Mouse (Mus musculus) Patski (cell line): Measurements from ENCODE around the gene Clic1. TPM values are rescaled to one million over a fixed set of nuclear protein-coding genes. Genes with fewer than 3 reads are reported as not detected.
A peak's percentile ranks its signal among the peaks of the same experiment; 100 is the strongest.

Source experiments
- ATAC-seq: fragments of 100-300 bp; one replicate; pipeline ENCODE4 v1.8.0; 2021
- CTCF ChIA-PET: fragments of 350-600 bp; sonication (Branson Sonifier 250); formaldehyde crosslinking; loops from one replicate; lab custom pipeline; 2022; ENCODE audit warnings: inconsistent platforms; lab: Charles Lee
- POLR2A ChIA-PET: fragments of 350-600 bp; sonication (Branson Sonifier 250); formaldehyde crosslinking; loops from one replicate; lab custom pipeline; 2022; ENCODE audit warnings: antibody characterized with exemption, inconsistent platforms; lab: Charles Lee
- DNase-seq: peaks from one replicate; pipeline ENCODE4 v3.0.0-alpha.2; 2011; ENCODE audit warnings: low read depth, low spot score
- H3K27me3 ChIP-seq: fragments of 371-371 bp; one replicate; pipeline ENCODE4 v1.5.1; 2021
- CTCF ChIP-seq: fragments of 100-300 bp; IDR thresholded peaks from one replicate; pipeline ENCODE4 v1.5.1; 2021
- in situ Hi-C: fragments of 300-500 bp; cut with MboI; formaldehyde crosslinking; loops from 3 replicates; pipeline ENCODE4 v1.11.1; 2018; ENCODE audit warnings: low pct_unique_long_range_greater_than_20kb, mixed read lengths
- polyA plus RNA-seq: library from polyadenylated mRNA; unstranded; gene quantifications from one replicate; pipeline ENCODE4 v1.2.3, GENCODE M21; 2021

The Clic1 gene
- polyA plus RNA-seq, 1 experiment from 2014 or later = 671 TPM

DNA sequence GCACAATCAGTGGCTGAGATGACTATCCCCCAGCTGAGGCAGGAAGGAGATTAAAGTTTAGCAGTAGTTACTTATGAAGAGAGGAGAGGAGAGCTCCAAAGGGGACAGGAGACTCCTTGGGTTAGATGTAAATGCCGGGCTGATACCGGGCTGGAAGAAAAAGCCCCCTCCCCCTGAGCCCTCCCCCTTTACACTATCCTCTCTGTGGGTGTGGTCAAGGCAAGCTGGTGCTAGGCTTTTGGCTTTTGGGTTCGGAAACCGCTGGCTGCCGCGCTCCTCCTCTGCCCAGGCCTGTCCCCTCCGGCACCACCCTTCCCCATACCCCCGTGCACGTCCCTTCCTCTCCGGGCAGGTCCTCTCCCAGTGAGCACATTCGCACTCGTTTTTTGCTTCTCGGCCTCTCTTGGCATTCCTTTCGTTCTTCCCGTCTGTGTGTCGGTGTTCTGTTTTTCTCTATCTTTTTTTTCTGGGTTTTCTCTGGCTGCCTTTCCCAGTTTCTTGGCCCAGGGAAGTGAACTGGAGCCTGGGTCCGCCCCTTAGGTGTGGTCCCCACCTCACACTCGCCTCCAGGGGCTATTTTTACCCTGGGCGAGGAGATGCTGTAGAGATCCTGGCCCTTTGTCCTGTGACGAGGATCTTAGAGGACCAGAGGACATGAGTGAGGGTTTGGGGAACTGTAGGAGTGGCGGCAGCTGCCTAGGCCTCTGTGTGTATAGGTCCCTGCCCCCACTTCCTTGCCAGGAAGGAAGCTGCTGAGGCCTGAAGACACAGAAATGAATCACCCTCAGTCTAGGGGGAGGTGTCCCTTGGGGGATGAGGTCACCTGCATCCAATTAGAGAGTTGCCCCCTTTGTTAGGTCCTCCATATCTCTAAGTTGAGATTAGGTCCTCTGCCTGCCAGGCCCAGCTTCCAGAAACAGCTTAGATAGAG lies 1.7 kb downstream of the Clic1 start:
- CTCF ChIA-PET = interaction anchor here (0.6 to 1.1 kb wide), 3 partner anchors 9 to 30 kb away, joined by 3 to 4 read pairs (median 3); no protein-coding TSS in a partner anchor
- H3K27me3 ChIP-seq = no peaks in the 10 kb centered on the region
- peak; percentile 48 for ATAC-seq
- POLR2A ChIA-PET = interaction anchor here (0.7 to 1.8 kb wide), 7 partner anchors 8 to 94 kb away, joined by 3 to 9 read pairs (median 3); no protein-coding TSS in a partner anchor
- in situ Hi-C loops = no loop called here
- TF ChIP-seq CTCF = no peak
- no peak for DNase-seq

DNA sequence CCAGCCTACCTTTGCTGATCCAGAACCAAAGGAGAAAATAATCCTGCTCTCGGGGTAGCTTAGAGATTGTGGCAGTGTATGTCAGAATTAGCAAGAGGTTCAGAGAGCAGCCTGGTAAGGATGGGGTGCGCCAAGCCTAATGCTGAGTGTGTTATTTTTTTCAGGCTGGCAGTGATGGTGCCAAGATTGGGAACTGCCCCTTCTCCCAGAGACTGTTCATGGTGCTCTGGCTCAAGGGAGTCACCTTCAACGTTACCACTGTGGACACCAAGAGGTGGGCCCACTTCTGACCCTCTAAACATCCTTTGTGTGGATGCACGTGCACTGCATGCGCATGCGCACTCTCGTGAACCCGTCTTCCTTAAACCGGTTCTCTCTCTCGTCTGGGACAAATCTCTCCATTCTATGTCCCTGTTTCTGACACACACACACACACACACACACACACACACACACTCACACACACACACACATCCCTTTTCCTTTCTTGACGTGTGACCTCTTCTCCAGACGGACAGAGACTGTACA lies 2.6 kb downstream of the Clic1 start:
- TF ChIP-seq CTCF = no peak
- ChIA-PET CTCF (interaction anchor here (0.9 kb wide), 1 partner anchor 31 kb away, joined by 4 read pairs; no protein-coding TSS in a partner anchor), POLR2A (interaction anchor here (0.8 to 1.8 kb wide), 5 partner anchors 8 to 59 kb away, joined by 3 to 9 read pairs (median 4); no protein-coding TSS in a partner anchor)
- in situ Hi-C loops = no loop called here
- ATAC-seq (no peak), DNase-seq (no peak)
- H3K27me3 ChIP-seq = no peaks in the 10 kb centered on the region

DNA sequence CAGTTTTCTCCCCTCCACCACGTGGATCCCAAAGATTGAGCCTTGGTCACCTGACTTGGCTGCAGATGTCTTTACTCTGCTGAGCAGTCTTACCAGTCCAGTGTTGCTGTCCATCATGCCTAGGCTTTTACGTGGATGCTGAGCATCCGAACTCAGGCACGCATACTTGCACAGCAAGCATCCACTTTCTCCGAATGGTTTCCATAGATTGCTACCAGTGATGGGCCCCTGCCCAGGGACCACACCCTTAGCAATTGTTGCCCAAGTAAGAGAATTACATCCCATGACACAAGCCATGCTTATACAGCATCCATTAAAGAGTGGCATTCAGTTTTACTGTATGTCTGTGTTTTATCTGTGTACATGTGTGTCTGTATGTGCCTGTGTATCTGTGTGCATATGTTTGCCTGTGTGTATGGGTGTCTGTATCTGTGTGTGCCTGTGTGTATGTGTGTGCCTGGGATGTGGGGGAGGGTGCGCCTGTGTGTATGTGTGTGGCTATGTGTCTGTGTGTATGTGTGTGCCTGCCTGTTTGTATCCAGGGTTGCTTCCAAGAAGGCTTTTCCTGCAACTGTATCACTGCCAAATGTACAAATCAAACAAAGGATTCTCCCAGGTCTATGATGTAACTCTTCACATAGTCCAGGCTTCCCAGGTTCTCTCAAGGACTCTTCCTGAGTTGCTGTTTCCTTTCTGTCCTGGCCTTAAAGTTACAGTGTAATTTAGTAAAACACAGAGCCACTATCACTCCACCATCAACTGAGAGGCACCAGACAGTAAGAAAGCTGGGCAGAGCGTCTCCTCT lies 6.1 kb downstream of the Clic1 start:
- in situ Hi-C loops = no loop called here
- ChIA-PET POLR2A (no interaction called here), CTCF (interaction anchor here (0.9 kb wide), 1 partner anchor 32 kb away, joined by 3 read pairs; no protein-coding TSS in a partner anchor)

DNA sequence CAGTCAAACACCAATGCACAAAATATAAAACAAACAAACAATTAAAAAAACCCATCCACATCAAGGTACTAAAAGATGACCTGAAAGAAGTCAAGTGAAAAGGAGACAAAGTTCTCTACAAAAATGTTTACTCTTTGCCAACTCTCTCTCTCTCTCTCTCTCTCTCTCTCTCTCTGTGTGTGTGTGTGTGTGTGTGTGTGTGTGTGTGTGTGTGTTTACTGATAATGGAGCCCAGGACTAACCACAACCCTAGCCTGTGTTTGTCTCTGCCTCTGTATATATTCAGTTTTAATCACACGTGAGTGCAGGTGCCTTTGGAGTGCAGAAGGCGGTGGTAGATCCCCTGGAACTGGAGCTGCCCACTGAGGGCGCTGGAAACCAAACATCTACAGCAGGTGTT lies 7.3 kb downstream of the Clic1 start:
- POLR2A ChIA-PET = interaction anchor here (0.9 kb wide), 1 partner anchor 27 kb away, joined by 4 read pairs; no protein-coding TSS in a partner anchor
- TF ChIP-seq CTCF = no peak
- DNase-seq = no peak
- ATAC-seq = no peak
- CTCF ChIA-PET = no interaction called here
- H3K27me3 ChIP-seq = no peaks in the 10 kb centered on the region
- in situ Hi-C loops = no loop called here

More for the DNA sequence above, 6.1 kb downstream of the Clic1 start:
- no peak for TF ChIP-seq CTCF
- DNase-seq = no peak
- ATAC-seq = no peak
- H3K27me3 ChIP-seq = no peaks in the 10 kb centered on the region

DNA sequence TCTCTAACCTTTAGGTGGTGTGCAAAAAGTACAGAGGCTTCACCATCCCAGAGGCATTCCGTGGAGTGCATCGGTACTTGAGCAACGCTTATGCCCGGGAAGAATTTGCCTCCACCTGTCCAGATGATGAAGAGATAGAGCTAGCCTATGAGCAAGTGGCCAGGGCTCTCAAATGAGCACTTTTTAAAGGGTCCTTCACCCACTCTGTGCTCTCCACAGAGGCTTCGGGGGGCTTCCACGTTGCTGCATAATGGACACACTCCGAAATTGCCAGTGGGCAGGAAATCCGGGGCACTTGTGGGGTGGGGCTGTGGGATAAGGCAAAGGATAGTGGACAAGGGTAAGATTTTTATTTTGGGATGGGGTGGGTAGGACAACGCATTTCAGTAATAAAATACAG lies 8.6 kb downstream of the Clic1 start:
- TF ChIP-seq CTCF = no peak
- no peak for ATAC-seq
- POLR2A ChIA-PET = interaction anchor here (0.7 to 1.8 kb wide), 5 partner anchors 9 to 48 kb away, joined by 4 to 9 read pairs (median 4); partner anchors contain the start of gene Clic1
- in situ Hi-C loops = no loop called here
- no peak for DNase-seq
- no peaks in the 10 kb centered on the region for H3K27me3 ChIP-seq
- CTCF ChIA-PET = interaction anchor here (1.1 kb wide), 1 partner anchor 17 kb away, joined by 3 read pairs; no protein-coding TSS in a partner anchor

DNA sequence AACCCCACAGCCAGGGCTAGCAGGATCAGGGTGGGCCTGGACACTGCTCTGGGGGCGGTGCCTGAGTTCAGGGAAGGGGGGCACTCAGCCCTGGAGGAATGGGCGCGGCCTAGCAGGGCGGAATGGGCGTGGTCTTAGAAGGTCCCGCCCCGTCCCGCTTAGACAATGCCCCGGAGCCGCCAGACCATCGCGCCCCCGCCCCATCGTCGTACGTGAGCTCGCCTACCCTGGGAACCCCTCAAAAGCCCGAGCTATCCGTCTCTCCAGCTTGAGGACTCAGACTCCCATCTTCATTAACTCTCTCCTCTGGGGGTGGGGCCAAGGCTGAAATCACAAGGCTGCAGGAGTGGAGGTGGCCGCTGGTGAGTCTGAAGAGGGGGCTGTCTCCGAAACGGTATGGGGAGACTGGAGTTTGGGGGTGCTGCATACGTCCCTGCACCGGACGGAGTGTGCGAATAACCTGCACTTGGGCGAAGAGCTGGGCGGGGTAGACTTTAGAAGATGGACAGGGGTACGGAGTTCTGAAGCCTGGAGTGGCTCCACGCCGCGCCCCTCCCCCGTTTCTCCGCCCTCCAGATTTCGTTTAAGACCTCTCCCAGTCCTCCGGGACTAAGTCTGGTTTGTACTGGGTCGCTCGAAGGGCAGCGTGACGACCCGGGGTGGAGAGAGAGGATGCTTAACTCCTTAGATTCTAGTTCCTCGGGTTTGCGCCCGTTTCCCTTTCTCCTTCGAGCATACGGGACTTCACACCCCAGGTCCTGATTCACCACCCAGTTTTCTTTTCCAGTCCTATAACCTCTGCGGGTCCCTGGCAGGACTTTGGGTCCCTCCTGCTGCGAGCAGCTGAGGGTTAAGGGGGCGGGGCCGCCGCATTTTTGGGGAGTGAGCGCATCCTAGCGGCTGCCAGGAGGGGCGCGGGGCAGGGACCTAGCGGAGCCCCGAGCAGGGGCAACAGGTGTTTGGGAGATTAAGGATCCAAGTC lies 9.4 kb downstream of the Clic1 start, which contains the start of gene Ddah2:
TSS of gene Ddah2 (plus strand) at position 125 of the 982 bp plus-strand sequence.
- POLR2A ChIA-PET = interaction anchor here (0.7 to 1.8 kb wide), 9 partner anchors 7 to 108 kb away, joined by 3 to 9 read pairs (median 3); partner anchors contain the start of gene Clic1
- ATAC-seq (peak; percentile 70), DNase-seq (no peak)
- H3K27me3 ChIP-seq = no peaks in the 10 kb centered on the region
- in situ Hi-C loops = no loop called here
- TF ChIP-seq CTCF = no peak
- CTCF ChIA-PET = interaction anchor here (0.8 to 1.4 kb wide), 6 partner anchors 8 to 39 kb away, joined by 3 to 5 read pairs (median 3); partner anchors contain the start of gene Ly6g6f

DNA sequence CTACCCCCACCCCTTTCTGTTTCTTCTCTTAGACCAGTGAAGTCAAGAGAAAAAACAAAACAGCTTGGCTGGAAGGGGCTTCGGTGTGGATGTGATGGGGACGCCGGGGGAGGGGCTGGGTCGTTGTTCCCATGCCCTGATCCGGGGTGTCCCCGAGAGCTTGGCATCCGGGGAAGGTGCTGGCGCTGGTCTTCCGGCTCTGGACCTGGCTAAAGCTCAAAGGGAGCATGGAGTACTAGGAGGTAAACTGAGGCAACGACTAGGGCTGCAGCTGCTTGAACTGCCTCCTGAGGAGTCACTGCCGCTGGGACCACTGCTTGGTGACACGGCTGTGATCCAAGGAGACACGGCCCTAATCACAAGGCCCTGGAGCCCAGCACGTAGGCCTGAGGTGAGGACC lies 10.3 kb downstream of the Clic1 start:
- ATAC-seq (no peak), DNase-seq (no peak)
- ChIA-PET POLR2A (interaction anchor here (0.7 to 1.6 kb wide), 6 partner anchors 8 to 109 kb away, joined by 3 to 9 read pairs (median 3); no protein-coding TSS in a partner anchor), CTCF (interaction anchor here (0.8 to 1.4 kb wide), 5 partner anchors 9 to 40 kb away, joined by 3 to 5 read pairs (median 3); partner anchors contain the start of gene Ly6g6f)
- H3K27me3 ChIP-seq = no peaks in the 10 kb centered on the region
- in situ Hi-C loops = loop anchor here (5.0 kb wide), 1 partner anchor 38 kb away; no protein-coding TSS in a partner anchor
- no peak for TF ChIP-seq CTCF

DNA sequence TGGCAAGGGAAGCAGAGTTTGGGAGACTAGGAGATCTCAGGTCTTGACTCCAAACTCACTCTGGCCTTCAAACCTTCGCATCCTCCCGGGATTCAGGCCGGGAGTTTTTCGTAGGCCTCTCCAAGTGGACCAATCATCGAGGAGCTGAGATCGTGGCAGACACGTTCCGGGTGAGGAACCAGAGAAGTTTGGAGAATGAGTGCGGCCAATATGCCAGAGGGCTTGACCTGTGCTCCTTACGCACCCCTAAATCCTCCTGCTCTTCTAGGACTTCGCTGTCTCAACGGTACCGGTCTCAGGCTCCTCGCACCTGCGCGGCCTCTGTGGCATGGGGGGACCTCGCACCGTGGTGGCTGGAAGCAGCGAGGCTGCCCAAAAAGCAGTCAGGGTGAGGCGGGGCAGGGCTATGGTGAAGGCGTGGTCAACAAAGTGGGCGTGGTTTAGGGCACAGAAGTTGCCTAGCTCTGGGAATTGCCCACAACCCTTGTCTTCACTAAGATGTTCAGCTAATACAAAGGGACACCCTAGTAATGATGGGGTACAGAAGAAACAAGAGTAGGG lies 11.1 kb downstream of the Clic1 start:
- POLR2A ChIA-PET = interaction anchor here (0.6 to 1.3 kb wide), 2 partner anchors 9 to 25 kb away, joined by 3 read pairs; no protein-coding TSS in a partner anchor
- in situ Hi-C loops = loop anchor here (5.0 kb wide), 1 partner anchor 39 kb away; no protein-coding TSS in a partner anchor
- CTCF ChIA-PET = interaction anchor here (1.2 kb wide), 1 partner anchor 40 kb away, joined by 3 read pairs; no protein-coding TSS in a partner anchor
- H3K27me3 ChIP-seq = no peaks in the 10 kb centered on the region
- no peak for TF ChIP-seq CTCF
- DNase-seq (no peak), ATAC-seq (no peak)
